Mouse (Mus musculus) yolk sac, embryonic 10.5 days (tissue): ENCODE results near the gene Clec2e.

Experiments used
- DNase-seq: peaks from one replicate; pipeline ENCODE4 v3.0.0-alpha.2; 2017; ENCODE audit warnings: low spot score

Gene Clec2e

GRCm38 (mm10) chr6:129058013-129058412 lies 42.7 kb downstream of the Clec2e start:
- no peak for DNase-seq

GRCm38 (mm10) chr6:129056237-129056636 lies 44.5 kb downstream of the Clec2e start:
- no peak for DNase-seq

GRCm38 (mm10) chr6:129051731-129052130 lies 49.0 kb downstream of the Clec2e start:
- DNase-seq, result no peak

DNA sequence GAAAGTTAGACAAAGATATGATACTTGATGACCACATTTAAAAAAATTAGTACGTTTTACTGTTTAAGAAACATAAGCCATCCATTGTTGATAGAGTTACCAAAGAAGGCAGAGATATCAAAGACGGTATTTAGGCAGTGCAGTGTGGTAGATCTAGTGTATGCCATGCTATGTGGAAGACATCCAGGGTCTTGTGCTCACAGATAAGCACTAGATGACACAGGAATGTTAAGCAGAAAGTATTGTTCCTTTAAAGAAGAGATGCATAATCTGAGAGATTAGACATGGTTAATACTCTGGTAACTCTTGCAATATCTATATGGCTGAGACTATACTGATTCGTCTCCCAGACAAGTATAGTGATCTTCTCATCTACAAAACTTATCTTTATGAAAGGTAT lies 49.6 kb downstream of the Clec2e start:
- DNase-seq, result no peak

DNA sequence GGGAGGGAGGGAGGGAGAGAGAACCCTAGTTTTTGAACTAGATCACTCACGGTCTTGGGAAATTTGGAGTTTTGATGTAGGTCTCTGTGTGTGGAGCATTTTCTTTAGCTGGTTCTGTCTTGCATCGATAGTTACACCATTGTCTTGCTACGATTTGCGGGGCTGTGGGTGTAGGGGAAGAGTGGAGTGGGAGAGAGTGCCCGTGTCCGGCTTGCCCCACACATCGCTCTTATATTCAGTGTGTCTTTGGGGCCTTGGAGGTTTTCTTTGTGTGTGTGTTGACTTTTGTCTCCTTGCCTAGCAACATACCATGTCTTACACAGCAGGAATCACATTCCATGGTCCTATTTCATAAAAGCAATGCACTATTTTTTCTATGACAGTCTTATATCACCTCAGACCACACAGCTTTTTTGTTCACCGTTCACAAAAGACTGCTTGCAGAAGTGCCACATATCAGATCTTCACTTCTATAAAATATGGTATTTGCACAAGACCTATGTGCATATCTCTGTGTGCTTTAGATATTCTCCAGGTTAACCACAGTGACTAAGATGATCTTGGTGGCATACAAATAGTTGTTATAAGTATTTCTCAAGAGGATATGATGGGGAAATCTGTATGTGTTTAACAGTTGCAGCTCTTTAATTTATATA lies 51.0 kb downstream of the Clec2e start:
- no peak for DNase-seq

GRCm38 (mm10) chr6:129048857-129049473 lies 51.7 kb downstream of the Clec2e start:
- DNase-seq, result peak; percentile 68

DNA sequence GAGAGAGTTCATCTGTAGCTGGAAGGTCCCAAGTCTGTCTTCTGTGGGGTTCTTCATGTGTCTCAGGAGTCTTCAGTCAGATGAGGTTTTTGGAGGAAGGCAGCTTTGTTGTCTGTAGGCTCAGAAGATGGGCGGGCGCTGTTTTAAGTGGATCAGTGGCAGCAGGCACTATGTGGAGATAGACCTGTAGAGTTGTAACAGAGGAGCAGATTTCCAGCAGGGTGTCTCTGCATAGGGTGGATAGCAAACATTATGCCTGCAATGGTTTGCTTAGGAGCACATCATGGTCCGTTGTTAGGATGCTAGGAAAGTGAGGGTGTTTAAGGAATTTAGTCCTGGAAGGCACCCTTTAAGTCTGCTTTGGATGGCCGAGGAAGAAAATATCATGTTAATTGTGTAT lies 52.3 kb downstream of the Clec2e start:
- no peak for DNase-seq

GRCm38 (mm10) chr6:129045601-129046000 lies 55.1 kb downstream of the Clec2e start, which contains the start of gene Klrb1f:
Gene Klrb1f, plus strand, starts transcription at chr6:129045901.
- no peak for DNase-seq

DNA sequence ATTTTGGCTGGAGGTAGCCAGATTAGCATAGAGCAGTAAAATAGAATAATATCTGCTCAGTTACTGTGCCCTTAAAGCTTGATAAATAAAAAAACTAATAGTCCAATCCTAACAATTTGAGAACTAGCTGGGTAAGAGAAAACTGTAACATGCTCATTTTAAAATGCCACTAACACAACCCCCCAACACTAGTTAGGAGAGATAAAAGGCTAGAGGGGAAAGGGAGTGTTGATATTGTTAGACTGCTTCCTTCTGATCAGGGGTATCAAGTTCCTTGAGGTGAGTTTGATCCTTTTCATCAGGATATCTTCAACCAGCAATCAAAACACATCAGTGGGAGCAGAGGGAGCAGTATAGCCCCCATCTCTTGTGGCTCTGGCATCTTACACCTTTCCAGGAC lies 58.2 kb downstream of the Clec2e start:
- DNase-seq, result no peak
